Mouse (Mus musculus): Measurements from ENCODE around the gene Tnfrsf11a. TPM values are rescaled to one million over a fixed set of nuclear protein-coding genes. Genes with fewer than 3 reads are reported as not detected.

The Tnfrsf11a gene
- 0.53 and 0.58 TPM in 2 replicates for total RNA-seq (2014; rRNA removed; ENCODE audit: low replicate concordance)
- 0.18 and 0.34 TPM in 2 replicates for polyA plus RNA-seq (2015; fragmentation: Nextera tagmentation; extraction: Ambion mirVana)

GRCm38 (mm10) chr1:105780457-105781364 is at the start of gene Tnfrsf11a:
Gene Tnfrsf11a (plus strand): TSS chr1:105780718.
- Histone ChIP-seq H3K27me3 (ENCODE audit: control insufficient read depth, insufficient read depth, low read length) (peaks cover 33% of the 10 kb centered on the region), H3K4me2 (ENCODE audit: low read depth, low read length) (peak within 1 kb of the TSS; percentile 99), H3K9ac (replicated peaks; ENCODE audit: low read depth, low read length) (peak within 1 kb of the TSS; percentile 63), H3K4me1 (ENCODE audit: control insufficient read depth, insufficient read depth) (peaks cover 6% of the 10 kb centered on the region; the same call in 1 of the 2 replicates), H3K27ac (ENCODE audit: low read depth) (no peak within 1 kb of the TSS), H3K9me3 (replicated peaks; ENCODE audit: control insufficient read depth, low read length) (no peaks in the 10 kb centered on the region), H3K36me3 (replicated peaks; ENCODE audit: control insufficient read depth, insufficient read depth, low read length) (no peaks in the 10 kb centered on the region), H3K4me3 (ENCODE audit: low read depth, low read length) (peak within 1 kb of the TSS; percentile 66)
- WGBS = 5% methylated on average over 66 of the region's 77 CpGs
- ATAC-seq (ENCODE audit: insufficient read depth, low read depth) (peak; percentile 83), DNase-seq (ENCODE audit: low spot score) (peak; percentile 25)
- TF ChIP-seq CTCF (IDR thresholded peaks at IDR 0.05; ENCODE audit: low read depth) = peak; percentile 30
- no peak for TF ChIP-seq EP300 (IDR thresholded peaks at IDR 0.05; ENCODE audit: low read depth)

DNA sequence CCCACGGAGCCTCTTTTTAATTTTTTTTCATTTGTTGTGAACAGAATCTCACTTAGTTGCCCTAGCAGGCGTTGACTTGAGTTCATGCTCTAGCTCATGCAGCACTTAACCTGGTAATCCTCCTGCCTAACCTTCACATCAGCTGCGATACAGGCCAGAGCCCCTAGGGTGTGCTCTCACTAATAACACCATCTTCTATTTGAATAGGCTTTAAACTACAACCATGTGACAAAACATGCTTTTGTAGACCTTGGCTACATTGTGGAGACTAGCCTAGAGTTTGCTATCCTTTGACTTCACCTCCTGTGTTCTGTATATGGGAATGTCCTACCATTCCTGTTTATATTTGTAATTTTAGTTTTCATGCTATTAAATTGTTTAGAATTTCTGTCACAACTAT is 45.2 kb upstream of the Tnfrsf11a start:
- no peak for DNase-seq (ENCODE audit: low spot score)
- no peak overlapping the region for H3K9ac ChIP-seq (replicated peaks; ENCODE audit: low read depth, low read length)
- no peaks in the 10 kb centered on the region for H3K27me3 ChIP-seq (ENCODE audit: control insufficient read depth, insufficient read depth, low read length)
- H3K36me3 ChIP-seq (replicated peaks; ENCODE audit: control insufficient read depth, insufficient read depth, low read length) = peaks cover 26% of the 10 kb centered on the region
- H3K4me1 ChIP-seq (ENCODE audit: control insufficient read depth, insufficient read depth) = no peaks in the 10 kb centered on the region
- ATAC-seq (ENCODE audit: insufficient read depth, low read depth) = no peak
- 81% methylated on average over 3 of the region's 3 CpGs for WGBS
- H3K4me2 ChIP-seq (ENCODE audit: low read depth, low read length) = no peak overlapping the region
- no peak overlapping the region for H3K4me3 ChIP-seq (ENCODE audit: low read depth, low read length)
- no peak for TF ChIP-seq EP300 (IDR thresholded peaks at IDR 0.05; ENCODE audit: low read depth)
- TF ChIP-seq CTCF (IDR thresholded peaks at IDR 0.05; ENCODE audit: low read depth) = peak; percentile 18
- no peaks in the 10 kb centered on the region for H3K9me3 ChIP-seq (replicated peaks; ENCODE audit: control insufficient read depth, low read length)
- no peak overlapping the region for H3K27ac ChIP-seq (ENCODE audit: low read depth)

DNA sequence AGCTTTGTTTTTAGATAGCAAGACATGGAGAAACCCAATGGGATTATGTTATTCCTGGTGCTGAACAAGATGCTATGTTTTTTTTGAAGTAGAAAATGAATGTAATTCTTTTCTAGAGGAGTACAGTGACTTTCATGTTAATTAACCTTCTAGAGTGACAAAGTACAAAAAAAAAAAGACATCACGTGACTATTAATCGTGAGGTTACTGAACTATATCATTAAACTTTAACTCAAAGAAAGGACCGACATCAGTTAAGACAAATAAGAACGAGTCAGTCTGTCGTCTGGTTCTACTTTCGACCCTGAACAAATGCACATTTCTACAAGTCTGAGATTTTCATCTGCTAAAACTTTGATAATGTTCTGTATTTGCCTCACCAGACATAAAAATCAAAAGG is 42.2 kb upstream of the Tnfrsf11a start:
- Histone ChIP-seq H3K27me3 (ENCODE audit: control insufficient read depth, insufficient read depth, low read length) (no peaks in the 10 kb centered on the region), H3K4me3 (ENCODE audit: low read depth, low read length) (no peak overlapping the region), H3K4me1 (ENCODE audit: control insufficient read depth, insufficient read depth) (no peaks in the 10 kb centered on the region), H3K36me3 (replicated peaks; ENCODE audit: control insufficient read depth, insufficient read depth, low read length) (peaks cover 41% of the 10 kb centered on the region), H3K9me3 (replicated peaks; ENCODE audit: control insufficient read depth, low read length) (no peaks in the 10 kb centered on the region), H3K9ac (replicated peaks; ENCODE audit: low read depth, low read length) (no peak overlapping the region), H3K4me2 (ENCODE audit: low read depth, low read length) (no peak overlapping the region), H3K27ac (ENCODE audit: low read depth) (no peak overlapping the region)
- ATAC-seq (ENCODE audit: insufficient read depth, low read depth) = no peak
- WGBS = 96% methylated on average over 6 of the region's 6 CpGs
- no peak for DNase-seq (ENCODE audit: low spot score)
- no peak for TF ChIP-seq EP300 (IDR thresholded peaks at IDR 0.05; ENCODE audit: low read depth)
- no peak for TF ChIP-seq CTCF (IDR thresholded peaks at IDR 0.05; ENCODE audit: low read depth)

DNA sequence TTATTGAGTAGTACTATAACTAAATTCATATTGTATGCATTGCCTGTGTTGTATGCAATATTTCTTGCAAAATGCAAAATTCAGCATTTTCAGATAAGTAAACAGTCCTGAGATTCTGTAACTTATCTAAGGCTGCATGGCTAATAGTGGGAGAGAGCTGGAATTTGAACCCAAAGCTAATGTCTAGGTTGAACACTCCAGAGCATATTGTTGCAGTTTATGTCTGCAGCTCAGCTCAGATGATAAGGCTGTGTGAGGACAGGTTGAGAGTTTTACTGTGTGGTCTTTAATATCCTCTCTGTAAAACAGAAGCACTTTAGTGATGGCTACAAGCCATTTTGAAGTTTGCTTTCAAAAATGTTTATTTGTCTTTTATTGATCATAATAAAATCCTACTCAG is 41.0 kb upstream of the Tnfrsf11a start:
- ATAC-seq (ENCODE audit: insufficient read depth, low read depth) = no peak
- no peak for TF ChIP-seq EP300 (IDR thresholded peaks at IDR 0.05; ENCODE audit: low read depth)
- TF ChIP-seq CTCF (IDR thresholded peaks at IDR 0.05; ENCODE audit: low read depth) = no peak
- no peak overlapping the region for H3K27ac ChIP-seq (ENCODE audit: low read depth)

GRCm38 (mm10) chr1:105742481-105742880 is 38.0 kb upstream of the Tnfrsf11a start:
- Histone ChIP-seq H3K4me1 (ENCODE audit: control insufficient read depth, insufficient read depth) (no peaks in the 10 kb centered on the region), H3K36me3 (replicated peaks; ENCODE audit: control insufficient read depth, insufficient read depth, low read length) (peaks cover 54% of the 10 kb centered on the region), H3K27me3 (ENCODE audit: control insufficient read depth, insufficient read depth, low read length) (no peaks in the 10 kb centered on the region), H3K9ac (replicated peaks; ENCODE audit: low read depth, low read length) (no peak overlapping the region), H3K4me3 (ENCODE audit: low read depth, low read length) (no peak overlapping the region), H3K27ac (ENCODE audit: low read depth) (no peak overlapping the region), H3K9me3 (replicated peaks; ENCODE audit: control insufficient read depth, low read length) (no peaks in the 10 kb centered on the region), H3K4me2 (ENCODE audit: low read depth, low read length) (no peak overlapping the region)
- TF ChIP-seq EP300 (IDR thresholded peaks at IDR 0.05; ENCODE audit: low read depth) (no peak), CTCF (IDR thresholded peaks at IDR 0.05; ENCODE audit: low read depth) (no peak)
- ATAC-seq (ENCODE audit: insufficient read depth, low read depth) (no peak), DNase-seq (ENCODE audit: low spot score) (no peak)
- WGBS = 96% methylated on average over 1 of the region's 1 CpGs

More for the DNA sequence above, 41.0 kb upstream of the Tnfrsf11a start:
- Histone ChIP-seq H3K4me2 (ENCODE audit: low read depth, low read length) (no peak overlapping the region), H3K36me3 (replicated peaks; ENCODE audit: control insufficient read depth, insufficient read depth, low read length) (peaks cover 48% of the 10 kb centered on the region), H3K4me3 (ENCODE audit: low read depth, low read length) (no peak overlapping the region), H3K27me3 (ENCODE audit: control insufficient read depth, insufficient read depth, low read length) (no peaks in the 10 kb centered on the region), H3K9ac (replicated peaks; ENCODE audit: low read depth, low read length) (no peak overlapping the region), H3K9me3 (replicated peaks; ENCODE audit: control insufficient read depth, low read length) (no peaks in the 10 kb centered on the region), H3K4me1 (ENCODE audit: control insufficient read depth, insufficient read depth) (no peaks in the 10 kb centered on the region)
- no peak for DNase-seq (ENCODE audit: low spot score)

Measured in heart, postnatal 0 days (tissue).